Mouse (Mus musculus) heart, adult 9 months (tissue): ENCODE results near the gene Cdh1.

Source experiments
- DNase-seq, 2 experiments: peaks; one replicate each; pipeline ENCODE4 v3.0.0; 2022; ENCODE audit warnings: low spot score in 2 of 2

The Cdh1 gene

DNA sequence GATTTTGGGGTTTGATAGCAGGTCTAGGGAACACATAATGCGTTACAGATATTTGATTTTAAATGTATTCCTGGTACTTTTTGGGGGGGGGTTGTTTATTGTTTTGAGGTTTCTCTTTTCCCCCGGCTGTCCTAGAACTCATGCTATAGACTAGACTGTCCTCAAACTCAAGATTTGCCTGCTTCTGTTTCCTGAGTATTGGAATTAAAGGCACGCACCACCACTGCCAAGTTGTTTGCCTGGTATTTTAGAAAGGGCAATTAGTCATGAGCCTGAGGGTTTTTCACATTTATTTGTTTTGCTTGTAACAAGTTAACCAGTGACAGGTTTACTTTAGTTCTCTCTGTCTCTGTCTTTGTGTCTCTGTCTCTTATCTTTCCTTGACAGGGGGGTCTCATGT lies 20.3 kb downstream of the Cdh1 start:
- DNase-seq = no peak

DNA sequence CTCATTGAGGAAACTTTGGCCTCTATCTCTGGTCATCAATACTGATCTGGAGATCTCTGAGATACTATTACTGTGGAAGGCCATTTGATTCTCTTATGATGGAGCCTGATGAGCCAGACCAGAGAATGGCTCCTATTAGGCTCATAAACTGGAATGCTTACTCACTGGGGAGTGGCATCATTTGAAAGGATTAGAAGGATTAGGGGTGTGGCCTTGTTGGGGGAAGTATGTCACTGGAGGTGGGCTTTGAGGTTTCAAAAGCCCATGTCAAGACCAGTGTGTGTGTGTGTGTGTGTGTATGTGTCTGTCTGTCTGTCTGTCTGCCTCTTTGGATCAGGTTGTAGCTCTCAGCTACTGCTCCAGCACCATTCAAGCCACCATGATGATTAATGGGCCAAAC lies 20.8 kb downstream of the Cdh1 start:
- no peak for DNase-seq

DNA sequence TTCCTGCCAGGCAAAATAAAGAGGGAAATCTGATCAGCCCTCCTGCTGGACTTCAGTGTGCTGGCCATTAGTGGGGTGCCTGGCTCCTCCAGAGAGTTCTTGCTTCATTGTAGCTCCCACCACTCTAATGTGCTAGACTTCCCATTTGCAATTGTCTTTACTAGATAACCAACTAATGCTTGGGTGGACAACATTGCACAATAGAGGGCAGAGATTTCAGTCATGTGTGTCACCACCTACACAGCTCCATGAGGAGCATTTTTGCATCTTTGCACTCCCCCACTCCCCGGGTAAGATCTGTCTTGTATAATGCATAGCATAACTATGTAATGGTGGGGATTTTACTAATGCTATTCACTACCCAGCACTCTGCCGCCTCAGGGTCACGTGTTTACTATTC lies 21.6 kb downstream of the Cdh1 start:
- DNase-seq = no peak

DNA sequence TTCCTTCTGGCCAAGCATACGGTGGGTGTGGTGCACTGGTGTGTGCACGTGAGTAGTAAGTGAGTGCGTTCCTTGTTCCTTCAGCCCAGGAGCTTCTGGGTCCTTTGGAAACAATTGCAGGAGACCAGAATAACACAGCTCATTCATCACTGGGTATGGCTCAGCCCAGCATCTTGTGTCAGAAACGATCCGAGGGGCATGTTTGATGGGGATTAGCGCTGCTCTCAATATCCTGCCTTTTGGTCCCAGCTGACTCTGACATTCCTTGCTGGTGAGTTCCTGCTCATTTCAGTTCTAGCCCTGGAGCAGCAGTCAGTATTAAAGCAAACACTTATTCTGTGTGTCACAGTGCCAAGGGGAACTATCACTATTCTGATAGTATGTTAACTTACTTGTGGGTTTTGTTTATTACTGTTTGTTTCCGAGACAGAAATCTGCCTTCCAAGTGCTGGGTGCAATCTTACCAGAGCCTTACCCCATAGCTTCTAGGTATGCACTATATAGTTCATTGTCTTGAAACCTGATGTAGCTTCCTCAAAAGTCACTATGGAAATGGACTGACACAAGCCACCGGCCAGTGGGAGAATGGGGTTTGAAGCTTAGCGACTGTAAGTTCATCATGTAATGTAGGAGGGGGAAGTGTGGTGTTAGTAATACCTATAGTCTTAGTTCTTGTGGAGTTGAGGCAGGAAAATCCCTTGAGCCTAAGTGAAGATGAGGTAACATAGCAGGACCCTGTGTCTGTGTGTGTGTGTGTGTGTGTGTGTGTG lies 23.1 kb downstream of the Cdh1 start:
- no peak for DNase-seq

DNA sequence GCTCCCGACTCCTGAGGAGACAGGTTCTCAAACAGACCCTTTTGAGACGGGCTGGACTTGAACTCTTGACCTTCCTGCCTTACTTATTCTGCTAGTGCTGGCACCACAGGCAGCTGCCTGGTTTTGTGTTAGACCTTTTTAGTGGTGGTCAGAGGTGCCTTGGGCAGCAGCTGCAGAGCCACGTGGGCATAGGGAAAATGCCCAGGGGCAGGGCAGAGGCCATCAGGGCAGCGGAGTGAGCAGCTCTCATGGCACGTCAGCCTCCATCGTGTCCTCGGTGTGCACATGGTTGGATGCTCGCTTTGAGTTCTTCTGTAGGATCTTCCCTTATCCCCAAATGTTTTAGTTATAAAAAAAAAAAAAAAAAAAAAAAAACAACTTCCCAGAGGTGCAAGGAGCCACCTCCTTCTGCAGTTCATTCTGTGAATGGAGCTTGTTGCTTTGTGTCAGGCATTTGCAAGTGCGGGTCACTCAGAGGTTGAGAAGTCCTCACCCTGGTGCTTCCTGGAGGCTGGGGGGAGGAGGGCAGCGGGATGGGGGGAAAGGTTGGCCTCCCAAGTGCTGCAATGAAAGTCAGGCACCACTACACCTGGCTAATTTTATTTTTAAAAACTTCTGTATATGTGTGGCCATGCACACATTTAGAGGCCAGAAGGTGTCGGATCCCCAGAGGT lies 25.3 kb downstream of the Cdh1 start:
- no peak for DNase-seq

DNA sequence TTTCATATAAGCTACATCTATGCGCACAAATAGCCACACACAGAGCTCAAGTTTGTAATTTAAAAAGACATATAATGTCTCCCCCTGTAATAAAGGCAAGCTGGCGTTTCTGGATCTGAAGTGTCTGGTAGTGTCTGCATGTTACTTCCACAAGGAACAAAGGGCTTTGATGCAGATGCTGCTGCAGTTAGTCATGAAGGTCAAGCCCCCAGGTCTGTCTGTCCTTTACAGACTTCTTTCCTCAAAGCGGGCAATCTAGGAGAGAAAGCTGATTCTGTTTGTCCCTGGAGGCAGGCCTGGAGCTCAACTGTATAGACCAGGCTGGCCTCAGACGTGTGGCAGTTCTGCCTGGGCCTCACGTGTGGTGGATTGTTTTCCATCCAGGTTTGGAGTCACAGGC lies 26.3 kb downstream of the Cdh1 start:
- DNase-seq = no peak

DNA sequence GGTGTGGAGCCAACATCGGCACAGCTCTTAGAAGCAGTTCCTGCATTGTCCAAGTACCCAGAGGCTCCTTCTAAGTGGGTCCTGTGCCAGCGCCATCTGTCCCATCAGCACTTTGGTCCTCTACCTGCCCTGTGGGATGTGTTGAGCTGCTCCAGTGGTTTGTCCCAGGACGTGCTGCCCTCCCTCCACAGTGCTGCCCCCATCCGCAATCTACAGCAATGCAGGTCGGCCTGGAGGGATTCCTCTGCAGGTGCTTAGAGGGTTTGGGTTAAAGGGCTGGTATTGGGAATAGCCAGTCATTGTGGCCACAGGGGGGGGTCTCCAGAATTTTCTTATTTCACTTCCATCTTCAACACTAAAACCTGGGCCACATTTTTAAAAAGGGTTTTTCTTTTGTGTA lies 28.8 kb downstream of the Cdh1 start:
- DNase-seq = no peak

DNA sequence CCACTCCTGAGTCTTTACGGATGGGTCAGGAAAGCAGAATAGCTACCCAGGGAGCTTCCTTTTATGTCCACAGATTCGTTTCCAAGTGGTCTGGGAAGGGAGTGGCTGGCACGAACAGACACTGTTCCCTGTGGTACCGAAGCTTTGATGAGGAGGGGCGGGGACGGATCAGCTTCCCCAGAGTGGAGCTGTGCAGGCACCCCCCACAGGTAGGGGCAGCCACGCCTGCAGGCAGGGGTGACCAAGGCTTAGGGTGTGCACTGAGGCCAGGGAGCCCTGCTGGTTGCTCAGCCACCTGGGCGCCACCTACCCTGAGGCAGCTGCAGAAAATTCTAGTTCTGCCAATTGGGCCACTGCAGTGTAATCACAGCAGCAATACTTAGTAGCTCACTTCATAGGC lies 29.5 kb downstream of the Cdh1 start:
- DNase-seq = no peak

DNA sequence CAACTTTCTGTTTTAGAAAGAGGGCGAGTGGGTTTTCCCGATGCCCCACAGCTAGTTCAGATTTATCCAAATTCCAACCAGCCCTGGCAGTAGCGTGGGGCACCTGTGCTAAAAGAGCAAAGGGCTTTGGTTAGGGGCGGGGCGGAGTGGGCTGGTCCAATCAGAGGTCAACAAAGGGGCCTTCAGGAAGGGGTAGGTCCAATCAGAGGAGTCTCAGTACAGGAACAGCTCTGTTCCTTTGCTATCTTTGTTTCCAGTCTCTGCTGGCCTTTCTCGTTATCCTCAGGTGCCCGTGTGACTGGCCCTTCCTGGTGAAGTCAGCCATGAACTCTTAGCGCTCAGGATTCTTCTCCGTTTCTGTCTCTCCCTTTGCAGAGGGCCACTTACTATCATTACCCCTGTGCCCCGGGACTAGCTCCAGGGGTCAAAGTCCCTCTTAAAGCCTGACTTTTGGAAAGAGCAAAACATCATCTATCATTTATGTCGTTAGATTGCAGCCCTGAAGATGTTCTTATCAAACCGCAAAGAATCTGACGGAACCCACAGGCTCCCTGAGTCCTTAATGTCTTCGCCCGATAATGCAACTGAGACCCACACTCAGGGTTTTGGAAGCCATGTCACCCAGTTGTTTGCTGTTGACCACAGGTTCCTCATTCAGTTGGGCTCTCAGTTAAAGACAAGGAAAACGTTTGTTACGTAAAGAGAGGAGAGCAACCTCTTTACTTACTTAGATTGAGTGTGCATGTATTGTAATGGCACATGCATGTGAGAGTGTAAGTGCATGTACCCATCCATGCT lies 30.4 kb downstream of the Cdh1 start:
- no peak for DNase-seq

DNA sequence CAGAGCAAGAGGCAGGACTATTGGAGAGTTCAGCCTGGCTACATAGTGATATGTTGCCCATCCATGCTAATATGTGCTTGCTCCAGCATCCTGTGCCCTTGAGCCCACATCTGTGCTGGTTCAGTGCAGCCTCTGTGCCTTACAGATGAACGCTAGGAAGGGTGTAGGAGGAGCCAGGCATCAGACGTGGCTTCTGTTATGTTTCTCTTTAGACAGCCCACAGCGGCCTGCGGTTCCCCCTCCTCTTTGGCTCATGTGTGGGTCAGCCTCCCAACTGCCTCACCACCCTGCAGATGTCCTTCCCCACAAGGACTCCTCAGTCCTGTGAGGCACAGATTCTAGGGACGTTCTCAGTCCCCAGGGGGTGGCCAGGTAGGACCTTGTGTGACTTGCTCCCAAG lies 32.1 kb downstream of the Cdh1 start:
- DNase-seq = no peak

DNA sequence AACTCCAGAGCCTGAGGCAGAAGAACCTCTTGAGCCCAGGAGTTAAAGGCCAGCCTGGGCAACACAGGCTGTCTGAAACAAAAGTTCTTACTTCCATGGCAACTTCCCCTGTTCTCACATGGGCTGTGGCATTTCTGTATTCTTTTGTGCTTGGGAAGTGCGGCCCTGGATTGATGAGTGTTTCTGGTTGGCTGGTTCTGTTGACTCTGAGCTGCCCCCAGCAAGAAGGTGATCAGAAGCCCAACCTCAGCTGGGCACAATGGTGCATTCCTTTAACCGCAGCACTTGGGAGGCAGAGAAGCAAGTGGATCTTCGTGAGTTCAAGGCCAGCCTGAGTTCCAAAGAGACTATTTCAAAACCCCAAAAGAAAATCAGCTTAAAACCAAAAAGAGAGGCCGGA lies 34.3 kb downstream of the Cdh1 start:
- DNase-seq = no peak

DNA sequence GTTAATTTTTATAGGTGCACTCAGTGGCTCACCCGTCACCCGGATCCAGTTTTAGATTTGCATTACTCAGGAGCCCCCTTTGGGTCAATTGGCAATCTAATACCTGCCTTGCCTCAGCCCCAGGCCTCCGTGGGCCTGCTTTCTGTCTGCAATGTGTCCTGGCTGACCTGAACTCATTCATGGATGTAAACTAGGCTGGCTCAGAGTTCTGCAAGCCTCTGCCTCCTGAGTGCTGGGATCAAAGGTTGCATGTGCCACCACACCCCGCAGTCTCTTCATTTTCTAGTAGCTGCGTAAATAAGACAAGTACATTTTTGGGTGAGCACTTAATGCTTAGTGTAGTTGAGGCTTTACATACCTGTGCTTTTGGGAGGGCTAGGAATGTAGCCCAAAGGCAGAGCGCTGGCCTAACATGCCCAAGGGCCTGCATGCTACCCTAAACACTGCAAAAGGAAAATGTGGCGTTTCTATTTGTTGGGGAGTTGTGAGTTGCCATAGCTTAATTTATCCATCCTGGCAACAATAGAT lies 35.7 kb downstream of the Cdh1 start:
- no peak for DNase-seq

DNA sequence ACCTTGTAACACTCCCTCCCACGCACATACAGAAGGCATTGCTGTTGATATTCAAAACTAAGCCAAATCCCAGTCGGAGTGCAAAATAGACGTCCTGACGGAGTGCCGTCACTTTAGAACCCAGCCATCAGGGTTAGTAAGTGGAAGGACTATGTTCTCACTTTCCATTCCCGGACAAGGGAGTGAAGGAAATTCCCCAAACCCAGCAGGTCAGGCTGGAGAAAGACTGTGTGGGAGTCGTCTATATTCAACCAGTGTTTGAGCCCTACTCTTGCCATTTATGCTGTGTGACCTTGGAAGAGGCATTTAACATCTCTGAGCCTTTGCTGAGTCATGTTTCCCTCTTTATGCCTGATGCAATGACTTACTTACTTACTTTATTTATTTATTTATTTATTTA lies 37.1 kb downstream of the Cdh1 start:
- DNase-seq = no peak

DNA sequence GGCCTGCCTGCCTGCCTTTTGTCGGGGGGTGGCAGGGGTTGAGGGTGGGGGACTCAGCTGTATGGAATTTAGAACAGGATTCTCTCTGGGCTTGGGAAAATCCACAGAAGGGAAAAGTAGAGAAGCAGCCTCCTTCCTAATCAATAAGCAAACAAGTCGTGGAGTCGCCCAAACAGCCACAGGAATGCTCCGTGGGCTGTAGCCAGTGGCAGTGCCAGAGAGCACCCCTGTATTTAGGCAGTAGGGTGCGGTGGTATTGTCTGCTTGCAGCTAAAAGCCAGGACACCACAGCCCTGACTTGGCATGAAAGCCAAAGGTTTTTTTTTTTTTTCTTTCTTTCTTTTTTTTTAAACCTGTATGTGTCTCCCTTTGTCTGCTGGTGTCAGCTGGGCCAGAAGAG lies 37.8 kb downstream of the Cdh1 start:
- DNase-seq = no peak

DNA sequence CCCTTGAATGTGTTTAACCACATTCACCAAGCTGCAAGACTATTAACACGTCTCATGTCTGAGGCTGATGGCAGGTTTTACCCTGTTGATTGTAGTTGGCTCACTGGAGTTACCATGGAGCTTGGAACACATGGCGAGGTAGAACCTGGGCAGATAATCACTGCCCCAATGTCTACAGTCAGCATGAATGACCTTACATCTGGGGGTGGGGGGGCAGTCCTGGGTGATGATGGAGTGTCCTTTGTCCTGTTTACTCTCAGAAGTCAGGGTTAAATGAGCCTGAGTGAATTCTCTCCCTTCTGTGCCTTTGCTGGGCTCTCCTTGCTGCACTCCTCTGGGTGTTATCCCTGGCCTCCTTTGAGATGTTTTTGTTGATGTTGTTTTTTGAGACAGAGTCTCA lies 39.0 kb downstream of the Cdh1 start:
- no peak for DNase-seq

DNA sequence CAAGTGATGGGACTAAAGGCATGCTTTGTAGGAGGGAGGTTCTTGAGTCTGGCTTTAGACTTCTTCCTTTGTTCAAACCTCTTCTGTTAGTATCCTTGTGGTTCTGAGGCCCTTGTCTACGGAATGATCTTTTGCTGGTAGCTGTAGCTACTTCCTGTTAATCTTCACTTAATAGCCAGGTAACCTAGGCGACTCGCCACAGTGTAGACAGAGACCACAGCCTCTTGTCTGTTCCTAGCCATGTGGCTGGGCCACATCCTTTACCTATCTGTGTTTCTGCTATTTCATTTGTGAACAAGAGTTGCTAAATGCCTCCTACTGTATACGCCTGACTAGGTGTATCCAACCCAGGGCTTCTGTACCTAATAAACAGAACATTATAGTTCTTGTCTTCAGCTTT lies 39.9 kb downstream of the Cdh1 start:
- DNase-seq = no peak

DNA sequence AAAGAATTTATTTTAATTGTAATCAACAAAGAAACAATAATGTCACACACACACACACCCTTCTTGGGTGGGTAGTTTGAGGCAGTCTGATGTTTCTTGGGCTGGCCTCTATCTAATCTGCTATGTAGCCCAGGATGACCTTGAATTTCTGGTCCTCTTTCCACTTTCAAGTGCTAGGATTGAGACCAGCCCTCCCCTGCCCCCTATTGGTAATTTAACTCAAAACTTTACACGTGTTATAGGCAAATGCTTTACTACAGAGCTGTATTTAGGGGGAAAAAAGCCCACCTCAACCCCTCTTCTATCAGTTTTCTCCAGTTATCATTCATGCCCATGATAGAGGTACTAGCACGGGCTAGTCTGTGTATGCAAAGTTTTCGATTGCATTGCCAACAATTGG lies 41.8 kb downstream of the Cdh1 start:
- no peak for DNase-seq

DNA sequence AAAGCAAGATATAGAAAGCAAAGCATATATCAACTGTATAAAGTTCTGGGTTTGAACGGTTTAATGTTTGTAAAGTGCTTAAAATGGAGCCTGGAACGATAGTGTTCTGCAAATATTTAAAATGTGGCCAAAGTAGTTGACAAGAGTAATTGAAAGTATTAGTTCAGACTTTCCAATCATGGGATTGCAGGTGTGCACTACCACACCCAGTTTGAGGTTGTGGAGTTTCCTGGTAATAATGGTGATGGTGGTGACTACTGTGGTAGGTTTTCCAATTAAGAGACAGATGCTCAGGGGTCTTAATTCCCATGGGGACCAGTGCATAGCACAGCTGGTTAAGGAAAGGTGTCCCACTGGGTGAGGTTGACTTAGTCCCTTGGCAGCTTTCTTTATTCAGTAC lies 43.0 kb downstream of the Cdh1 start:
- no peak for DNase-seq

DNA sequence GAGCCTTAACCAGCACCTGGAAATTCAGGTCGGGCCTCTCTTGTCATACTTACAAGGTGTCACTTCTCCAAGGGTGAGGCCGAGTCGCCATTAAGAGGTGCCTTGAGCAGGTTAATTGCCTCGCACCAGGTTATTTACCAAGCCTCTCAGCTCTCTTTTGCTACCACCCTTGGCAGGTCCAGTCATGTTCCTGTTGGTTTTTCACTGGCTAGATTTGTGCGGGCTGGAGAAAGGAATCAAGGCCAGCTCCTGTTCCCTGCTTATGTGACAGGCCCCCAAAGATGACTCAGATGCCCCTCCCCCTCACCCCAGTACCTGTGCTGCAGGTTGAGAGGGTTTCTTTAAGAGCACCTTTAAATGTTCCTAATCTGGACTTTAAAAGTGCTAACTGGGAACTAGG lies 43.6 kb downstream of the Cdh1 start:
- DNase-seq = no peak

DNA sequence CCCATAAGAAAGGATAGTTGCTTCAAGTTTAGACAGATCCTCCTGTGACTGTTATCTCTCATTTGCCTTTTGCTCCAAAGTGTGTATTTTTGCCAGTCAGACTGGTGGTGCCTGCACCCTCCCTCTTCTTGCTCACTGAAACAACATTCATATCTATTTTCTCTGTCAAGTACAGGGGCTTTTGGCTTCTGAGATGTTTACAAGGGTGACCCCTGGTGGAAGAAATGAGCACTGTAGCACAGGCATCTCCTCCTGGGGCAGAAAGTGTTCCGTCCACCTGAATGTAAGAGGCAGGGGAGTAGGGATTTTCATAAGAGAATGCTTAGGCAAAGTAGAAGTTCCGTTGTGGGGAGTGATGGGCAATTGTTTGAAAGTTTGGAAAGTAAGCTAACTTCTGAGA lies 44.2 kb downstream of the Cdh1 start:
- DNase-seq = peak; percentile 33 to 64

DNA sequence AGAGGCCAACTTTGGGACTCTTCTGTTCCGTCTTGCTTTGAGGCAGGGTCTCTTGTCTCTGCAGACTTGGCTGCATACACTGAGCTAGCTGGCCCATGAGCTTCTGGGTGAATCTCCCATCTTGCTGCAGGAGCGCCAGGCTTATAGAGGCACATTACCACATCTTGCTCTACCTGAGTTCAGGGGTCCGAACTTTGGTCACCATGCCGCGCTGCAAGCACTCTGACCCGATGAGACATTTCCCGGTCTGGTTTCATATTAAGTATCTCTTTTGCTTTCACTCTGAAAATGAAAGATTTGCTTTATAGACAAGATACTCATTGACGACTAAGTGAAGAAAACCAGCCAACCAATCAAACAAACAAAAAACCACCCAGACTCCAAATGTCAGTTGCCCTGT lies 45.3 kb downstream of the Cdh1 start:
- DNase-seq = no peak

DNA sequence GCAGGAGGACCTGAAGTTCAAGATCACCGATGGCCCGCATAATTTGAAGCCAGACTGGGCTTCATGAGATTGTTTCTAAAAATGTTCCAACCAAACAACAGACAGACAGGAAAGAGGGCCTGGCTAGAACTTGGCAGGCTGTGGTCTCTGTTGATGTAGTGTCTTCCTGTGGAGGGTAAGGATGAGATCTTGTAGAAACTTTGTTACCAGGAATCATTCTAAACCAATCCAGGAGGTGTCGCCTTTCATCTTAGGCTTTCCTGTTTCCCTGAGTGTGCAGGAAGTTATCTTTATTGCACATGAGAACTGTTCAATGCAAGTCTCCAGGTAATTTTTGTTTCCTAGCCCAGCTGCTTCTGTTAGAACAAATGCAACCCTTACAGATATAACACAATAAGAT lies 48.8 kb downstream of the Cdh1 start:
- DNase-seq = no peak

DNA sequence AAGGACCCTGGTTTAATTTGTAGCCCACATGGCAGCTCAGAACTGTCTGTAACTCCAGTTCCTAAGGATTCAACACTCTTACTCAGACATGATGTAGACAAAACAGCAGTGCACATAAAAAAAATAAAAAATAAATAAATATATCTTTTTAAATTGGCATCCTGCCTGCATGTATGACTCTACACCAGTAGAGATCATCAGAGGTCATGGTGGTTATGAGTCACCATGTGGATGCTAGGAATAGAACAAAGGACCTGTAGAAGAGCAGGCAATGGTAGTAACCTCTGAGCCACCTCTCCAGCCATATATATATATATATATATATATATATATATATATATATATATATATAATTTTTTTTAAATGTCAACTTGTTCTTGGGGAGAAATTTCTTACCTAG lies 52.9 kb downstream of the Cdh1 start:
- DNase-seq = no peak
